Mouse (Mus musculus) lung, postnatal 25 days (tissue): ENCODE data around the gene Prl4a1.
"Not testable (repeated sequence)": the region's sequence is repeated elsewhere in the genome, so short reads cannot be mapped to it uniquely, and the experiment has no call there.

Experiments
- DNase-seq: peaks from one replicate; pipeline ENCODE4 v3.0.0; 2022; ENCODE audit warnings: low spot score

The Prl4a1 gene

DNA sequence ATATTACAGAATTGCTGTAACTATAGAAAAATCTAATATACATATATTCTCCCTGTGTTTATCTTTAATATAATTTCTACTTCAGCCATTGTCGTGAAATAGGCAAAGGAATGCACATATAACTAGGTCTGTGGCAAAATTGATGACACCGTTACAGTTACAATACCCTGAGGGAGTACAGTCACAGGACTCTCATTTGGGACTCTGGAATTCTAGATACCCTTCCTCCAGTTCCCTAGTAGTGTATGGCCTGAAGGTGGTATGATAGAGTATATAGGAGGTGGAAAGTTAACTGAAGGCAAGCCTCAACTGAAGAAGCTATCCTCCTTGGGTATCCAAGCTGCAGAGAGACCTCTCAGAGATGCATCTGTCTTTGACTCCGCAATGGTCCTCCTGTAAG lies at the start of gene Prl4a1:
Prl4a1 (plus strand) TSS at position 301 of the 400 bp plus-strand sequence.
- no peak for DNase-seq

DNA sequence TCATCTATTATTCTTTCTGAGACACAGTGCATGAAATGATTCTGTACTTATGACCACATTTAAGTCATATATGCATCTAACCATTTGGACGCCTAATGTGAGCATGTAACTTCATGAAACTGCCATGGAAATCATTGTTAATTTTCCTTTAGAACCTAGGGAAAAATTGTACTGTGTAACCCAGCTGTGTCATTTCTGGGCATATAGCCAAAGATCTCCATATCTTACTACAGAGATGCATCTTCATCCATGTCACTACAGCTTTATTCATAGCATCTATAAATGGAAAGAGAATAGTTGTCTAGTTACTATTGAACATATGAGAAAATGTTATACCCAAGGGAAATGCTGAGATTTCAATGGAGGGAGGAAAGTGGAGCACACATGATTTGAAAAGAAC lies 43.1 kb upstream of the Prl4a1 start:
- no peak for DNase-seq

DNA sequence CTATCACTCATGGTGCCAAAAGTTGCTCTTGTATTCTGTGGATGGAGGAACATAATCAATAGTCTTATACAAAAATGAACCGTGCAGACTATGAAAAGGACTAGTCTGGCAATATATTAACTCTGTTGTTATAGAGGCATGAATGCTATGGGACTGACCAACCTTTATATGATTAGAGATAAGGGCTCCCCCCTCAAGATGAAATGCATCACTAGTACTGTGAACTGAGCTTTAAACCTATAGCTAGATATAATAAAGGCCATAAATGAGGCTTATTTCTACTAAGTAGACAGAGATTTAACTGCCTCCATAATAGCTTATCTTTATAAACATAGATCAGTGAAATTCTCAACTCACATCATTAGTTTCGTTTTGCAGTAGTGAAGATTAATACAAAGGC lies 41.7 kb upstream of the Prl4a1 start:
- DNase-seq, result not testable (repeated sequence)

DNA sequence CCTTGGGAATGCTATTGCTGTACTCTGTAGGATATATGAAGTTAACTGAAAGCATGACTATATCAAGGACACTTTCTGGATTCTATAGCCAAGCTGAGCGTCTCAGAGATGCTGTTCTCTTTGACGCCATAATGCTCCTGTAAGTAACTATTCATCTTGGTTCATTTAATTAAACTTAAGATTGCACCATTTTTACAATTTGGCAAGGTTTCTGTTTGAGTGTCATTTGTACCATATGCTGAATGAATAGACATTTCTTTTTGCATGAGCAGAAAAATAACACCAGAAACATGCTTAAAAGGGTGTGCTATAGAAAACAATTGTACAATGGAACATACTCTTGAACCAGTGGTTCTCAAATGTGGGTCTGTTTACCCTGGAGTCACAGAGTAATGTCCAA lies 38.4 kb upstream of the Prl4a1 start:
- DNase-seq, result no peak

DNA sequence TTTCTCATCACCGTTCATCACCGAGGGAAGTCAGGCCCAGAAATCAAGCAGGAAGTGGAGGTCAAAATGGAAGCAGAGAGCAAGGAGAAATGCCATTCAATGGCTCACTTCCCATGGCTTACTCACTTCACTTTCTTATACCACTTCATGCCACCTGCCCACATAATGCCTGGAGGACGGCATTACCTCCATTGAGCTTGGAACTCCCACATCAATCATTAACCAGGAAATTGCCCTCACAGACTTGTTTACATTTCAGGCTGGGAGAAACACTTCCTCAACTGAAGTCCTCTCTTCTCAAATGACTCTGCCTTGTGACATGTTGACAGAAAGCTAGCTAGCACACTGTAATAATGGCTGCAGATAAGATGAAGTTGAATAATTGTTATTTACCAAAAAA lies 19.5 kb upstream of the Prl4a1 start:
- DNase-seq, result not testable (repeated sequence)

DNA sequence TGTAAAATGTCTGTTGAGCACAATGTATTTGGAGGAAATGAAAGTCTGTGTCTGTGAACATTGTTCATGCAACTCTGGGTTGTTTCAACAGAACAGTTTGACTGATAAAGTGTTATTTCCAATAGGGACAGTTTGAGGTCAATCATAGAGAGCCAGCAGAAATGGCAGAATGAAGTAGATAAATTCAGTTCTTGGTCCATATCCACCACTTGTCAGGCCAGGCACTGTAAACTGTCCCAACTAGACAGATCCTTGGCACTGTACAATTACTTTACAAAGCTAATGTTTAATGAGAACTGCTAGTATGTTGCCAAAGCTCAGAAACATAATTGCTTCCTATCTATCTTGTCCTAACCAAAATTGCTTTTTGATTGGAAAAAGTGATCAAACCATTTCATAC lies 13.3 kb downstream of the Prl4a1 start:
- no peak for DNase-seq

DNA sequence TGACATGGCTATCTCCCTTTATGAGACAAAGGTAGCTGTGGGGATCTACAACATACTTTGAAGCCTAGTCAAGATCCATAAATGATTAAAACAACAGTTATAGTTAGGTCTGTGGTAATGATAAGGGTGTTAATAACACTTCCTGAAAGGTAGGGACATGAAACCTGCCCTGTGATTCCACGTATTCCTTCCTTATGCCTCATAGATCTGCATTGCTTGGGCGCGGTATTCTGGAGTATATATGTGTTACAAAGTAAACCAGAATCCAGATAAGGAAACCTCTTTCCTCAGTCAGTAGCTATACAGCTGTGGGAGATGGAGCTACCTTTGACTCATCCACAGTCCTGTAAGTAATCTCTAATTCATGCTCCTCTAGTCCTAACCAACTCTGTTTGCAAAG lies 53.3 kb downstream of the Prl4a1 start:
- DNase-seq, result no peak
